Mouse (Mus musculus): Measurements from ENCODE around the gene Vmn2r90. TPM values are rescaled to one million over a fixed set of nuclear protein-coding genes. Genes with fewer than 3 reads are reported as not detected.

The Vmn2r90 gene
- polyA plus RNA-seq, 1 experiment: not detected

GRCm38 (mm10) chr17:17762614-17763293 is 59.2 kb downstream of the Vmn2r90 start:
- no peak for TF ChIP-seq POLR2A (IDR thresholded peaks at IDR 0.05; ENCODE audit: insufficient read depth, low read depth, low read length)
- no peak for TF ChIP-seq CTCF (IDR thresholded peaks at IDR 0.05; ENCODE audit: insufficient read depth, low read depth, low read length)
- no peaks in the 10 kb centered on the region for H3K4me1 ChIP-seq (ENCODE audit: control insufficient read depth, insufficient read depth, low read length)
- no peak overlapping the region for H3K4me3 ChIP-seq (ENCODE audit: insufficient read depth, low read depth, low read length)
- WGBS: 94% methylated on average over 1 of the region's 1 CpGs
- H3K27ac ChIP-seq (ENCODE audit: insufficient read depth, low read depth, low read length): no peak overlapping the region

GRCm38 (mm10) chr17:17764206-17764605 is 60.7 kb downstream of the Vmn2r90 start:
- 44% methylated on average over 1 of the region's 1 CpGs for WGBS
- Histone ChIP-seq H3K4me3 (ENCODE audit: insufficient read depth, low read depth, low read length) (no peak overlapping the region), H3K4me1 (ENCODE audit: control insufficient read depth, insufficient read depth, low read length) (no peaks in the 10 kb centered on the region), H3K27ac (ENCODE audit: insufficient read depth, low read depth, low read length) (no peak overlapping the region)
- TF ChIP-seq POLR2A (IDR thresholded peaks at IDR 0.05; ENCODE audit: insufficient read depth, low read depth, low read length): no peak
- no peak for TF ChIP-seq CTCF (IDR thresholded peaks at IDR 0.05; ENCODE audit: insufficient read depth, low read depth, low read length)

- no peaks in the 10 kb centered on the region for H3K4me1 ChIP-seq (ENCODE audit: control insufficient read depth, insufficient read depth, low read length)
These were observed 62.9 kb downstream of the Vmn2r90 start for GRCm38 (mm10) chr17:17766481-17766880.

More at GRCm38 (mm10) chr17:17766481-17766880, 62.9 kb downstream of the Vmn2r90 start:
- TF ChIP-seq CTCF (IDR thresholded peaks at IDR 0.05; ENCODE audit: insufficient read depth, low read depth, low read length) (no peak), POLR2A (IDR thresholded peaks at IDR 0.05; ENCODE audit: insufficient read depth, low read depth, low read length) (no peak)
- Histone ChIP-seq H3K27ac (ENCODE audit: insufficient read depth, low read depth, low read length) (no peak overlapping the region), H3K4me3 (ENCODE audit: insufficient read depth, low read depth, low read length) (no peak overlapping the region)
- WGBS: 6% methylated on average over 3 of the region's 3 CpGs

Other genes with a start within 250 kb of the Vmn2r90 start
- gene Lnpep, start 78.7 kb upstream of the Vmn2r90 start, polyA plus RNA-seq (2012; ENCODE audit: insufficient read depth, insufficient read length, low replicate concordance, missing spikeins): 78.2 and 138 TPM in 2 replicates
- not detected in 2 replicates for gene Spaca6, start 123.4 kb downstream of the Vmn2r90 start, polyA plus RNA-seq (2012; ENCODE audit: insufficient read depth, insufficient read length, low replicate concordance, missing spikeins)
- not detected in 2 replicates for gene Has1, start 151.5 kb downstream of the Vmn2r90 start, polyA plus RNA-seq (2012; ENCODE audit: insufficient read depth, insufficient read length, low replicate concordance, missing spikeins)
- gene Fpr1, start 180.2 kb downstream of the Vmn2r90 start, polyA plus RNA-seq (2012; ENCODE audit: insufficient read depth, insufficient read length, low replicate concordance, missing spikeins): not detected in 2 replicates
- not detected in 2 replicates for gene Fpr2, start 184.1 kb downstream of the Vmn2r90 start, polyA plus RNA-seq (2012; ENCODE audit: insufficient read depth, insufficient read length, low replicate concordance, missing spikeins)
- gene Fpr3, start 184.1 kb downstream of the Vmn2r90 start, polyA plus RNA-seq (2012; ENCODE audit: insufficient read depth, insufficient read length, low replicate concordance, missing spikeins): not detected in 2 replicates